Mouse (Mus musculus) layer of hippocampus, adult 2 months (tissue): ENCODE measurements around the gene Tmod4. TPM values are rescaled to one million over a fixed set of nuclear protein-coding genes. Genes with fewer than 3 reads are reported as not detected.
"Not testable (repeated sequence)": the region's sequence is repeated elsewhere in the genome, so short reads cannot be mapped to it uniquely, and the experiment has no call there.

ENCODE experiments used
- DNase-seq, 2 experiments: peaks; one replicate each; pipeline ENCODE4 v3.0.0; 2022; ENCODE audit warnings: low spot score in 2 of 2
- H3K27ac ChIP-seq: fragments of 200-600 bp; 2 replicates; pipeline ENCODE4 v1.8.1; 2022
- H3K4me3 ChIP-seq: fragments of 200-600 bp; 2 replicates; pipeline ENCODE4 v1.8.1; 2022; ENCODE audit warnings: mild to moderate bottlenecking
- CTCF ChIP-seq: fragments of 200-600 bp; conservative IDR thresholded peaks from 2 replicates; pipeline ENCODE4 v1.8.1; 2022; ENCODE audit warnings: antibody characterized with exemption, mild to moderate bottlenecking, moderate library complexity
- total RNA-seq, 2 experiments: library from RNA; stranded (reverse); gene quantifications; 2 replicates each; pipeline ENCODE4 v1.2.3; 2021

Gene Tmod4
- total RNA-seq, 2 experiments from 2014 or later = 0.71 TPM; not detected in 1

DNA sequence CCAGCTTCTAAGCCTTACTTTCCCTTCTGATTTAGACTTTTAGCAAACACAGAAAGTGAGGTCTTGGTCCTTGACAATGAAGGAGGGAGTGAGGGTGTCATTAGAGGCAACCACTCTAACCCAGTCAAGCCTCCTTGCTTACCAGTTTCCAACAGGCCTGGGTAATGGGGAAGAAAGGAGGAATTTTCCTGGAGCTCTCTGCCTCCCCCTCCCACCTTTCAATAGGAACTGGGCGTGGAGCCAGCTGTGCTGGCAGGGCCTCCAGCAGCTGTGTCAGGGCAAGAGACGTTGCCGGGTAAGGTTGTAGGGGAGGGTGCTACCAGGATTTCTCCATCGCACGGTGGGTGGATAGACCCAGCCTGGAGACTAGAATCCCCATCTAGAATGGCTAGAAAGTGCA is 696 bp downstream of the Tmod4 start:
- peak in 1 of 2 experiments; percentile 42 for DNase-seq
- peak overlapping the region; percentile 21; the same call in 1 of the 2 replicates for H3K27ac ChIP-seq
- no peak overlapping the region for H3K4me3 ChIP-seq
- no peak for TF ChIP-seq CTCF

DNA sequence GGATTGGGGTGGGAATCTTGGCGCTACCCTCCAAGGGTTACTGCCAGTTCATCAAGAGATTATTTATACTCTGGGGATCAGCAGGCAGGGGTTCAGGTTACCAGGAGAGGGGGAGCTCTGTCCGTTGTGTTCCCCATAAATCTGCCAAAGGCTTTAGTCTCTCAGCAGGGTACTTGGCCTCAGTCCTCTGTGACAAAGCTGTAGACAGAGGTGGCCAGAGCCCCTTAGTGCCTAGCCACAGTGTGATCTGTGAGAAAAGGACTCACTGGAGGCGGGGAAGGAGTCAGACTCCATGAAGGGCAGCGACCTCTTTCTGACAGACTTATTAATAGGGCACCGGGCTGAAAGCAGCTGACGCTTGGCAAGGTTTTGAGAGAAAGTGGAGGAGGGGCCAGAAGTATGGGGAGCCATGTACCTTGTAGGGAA is 5.0 kb downstream of the Tmod4 start:
- DNase-seq = no peak
- no peak for TF ChIP-seq CTCF
- Histone ChIP-seq H3K4me3 (no peak overlapping the region), H3K27ac (no peak overlapping the region)

- no peak overlapping the region for H3K4me3 ChIP-seq
- no peak for TF ChIP-seq CTCF
- H3K27ac ChIP-seq = no peak overlapping the region
- no peak for DNase-seq
These were observed 5.8 kb downstream of the Tmod4 start for GRCm38 (mm10) chr3:95130081-95130480.

DNA sequence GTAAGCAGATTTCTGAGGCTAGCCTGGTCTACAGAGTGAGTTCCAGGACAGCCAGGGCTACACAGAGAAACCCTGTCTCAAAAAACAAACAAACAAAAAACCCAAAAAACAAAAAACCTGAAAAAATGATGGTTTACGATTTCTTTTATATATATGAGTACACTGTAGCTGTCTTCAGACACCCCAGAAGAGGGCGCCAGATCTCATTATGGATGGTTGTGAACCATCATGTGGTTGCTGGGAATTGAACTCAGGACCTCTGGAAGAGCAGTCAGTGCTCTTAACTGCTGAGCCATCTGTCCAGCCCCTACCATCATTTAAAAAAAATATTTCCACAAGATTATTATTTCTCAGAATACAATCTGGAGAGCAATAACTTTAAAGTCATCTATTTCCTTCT is 8.1 kb downstream of the Tmod4 start:
- not testable (repeated sequence) for DNase-seq, H3K27ac ChIP-seq, H3K4me3 ChIP-seq
- TF ChIP-seq CTCF = peak; percentile 65

DNA sequence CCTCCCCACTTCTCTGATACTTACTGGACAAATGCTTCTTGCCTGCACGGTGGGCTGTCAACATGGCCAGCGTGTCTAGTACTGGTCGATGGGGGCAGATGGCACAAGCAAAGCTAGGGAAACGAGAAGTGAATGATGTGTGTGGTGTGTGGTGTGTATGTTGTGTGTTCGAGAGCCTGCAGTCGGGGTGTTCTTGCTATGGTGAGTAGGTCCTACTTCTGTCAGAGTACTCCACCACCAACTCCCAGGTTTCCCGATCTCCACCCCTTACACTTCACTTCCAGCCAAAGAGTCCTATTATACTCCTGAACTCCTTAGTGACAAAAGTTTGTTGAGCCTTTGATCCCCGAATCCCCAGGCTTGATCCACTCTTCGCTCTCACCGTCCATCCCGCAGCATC is 8.9 kb downstream of the Tmod4 start:
- peak overlapping the region; percentile 63 for H3K4me3 ChIP-seq
- no peak for TF ChIP-seq CTCF
- DNase-seq = no peak
- H3K27ac ChIP-seq = peak overlapping the region; percentile 91

GRCm38 (mm10) chr3:95133680-95134101 is 9.4 kb downstream of the Tmod4 start, which contains the start of the genes Scnm1 and Lysmd1:
Gene Scnm1 (minus strand): TSS chr3:95134011.
Gene Lysmd1 (plus strand): TSS chr3:95134088.
- Histone ChIP-seq H3K27ac (peak within 1 kb of the TSS; percentile 91), H3K4me3 (peak within 1 kb of the TSS; percentile 63)
- DNase-seq = peak; percentile 92 to 96
- peak; percentile 54 for TF ChIP-seq CTCF

GRCm38 (mm10) chr3:95134133-95134532 is 9.9 kb downstream of the Tmod4 start:
- not testable (repeated sequence) for H3K27ac ChIP-seq, DNase-seq
- peak overlapping the region; percentile 63 for H3K4me3 ChIP-seq

GRCm38 (mm10) chr3:95135023-95135422 is 10.7 kb downstream of the Tmod4 start:
- H3K27ac ChIP-seq = peak overlapping the region; percentile 14
- H3K4me3 ChIP-seq = peak overlapping the region; percentile 56
- no peak for TF ChIP-seq CTCF
- DNase-seq = no peak

- TF ChIP-seq CTCF = no peak
- peak overlapping the region; percentile 56 for H3K4me3 ChIP-seq
- no peak for DNase-seq
- H3K27ac ChIP-seq = peak overlapping the region; percentile 14
These were observed 11.3 kb downstream of the Tmod4 start for GRCm38 (mm10) chr3:95135433-95136052.

GRCm38 (mm10) chr3:95136336-95136735 is 12.1 kb downstream of the Tmod4 start:
- H3K4me3 ChIP-seq = no peak overlapping the region
- TF ChIP-seq CTCF = no peak
- no peak for DNase-seq
- H3K27ac ChIP-seq = no peak overlapping the region

GRCm38 (mm10) chr3:95139586-95140288 is 15.5 kb downstream of the Tmod4 start:
- no peak for TF ChIP-seq CTCF
- Histone ChIP-seq H3K27ac (peak overlapping the region; percentile 23; the same call in 1 of the 2 replicates), H3K4me3 (no peak overlapping the region)
- no peak for DNase-seq

DNA sequence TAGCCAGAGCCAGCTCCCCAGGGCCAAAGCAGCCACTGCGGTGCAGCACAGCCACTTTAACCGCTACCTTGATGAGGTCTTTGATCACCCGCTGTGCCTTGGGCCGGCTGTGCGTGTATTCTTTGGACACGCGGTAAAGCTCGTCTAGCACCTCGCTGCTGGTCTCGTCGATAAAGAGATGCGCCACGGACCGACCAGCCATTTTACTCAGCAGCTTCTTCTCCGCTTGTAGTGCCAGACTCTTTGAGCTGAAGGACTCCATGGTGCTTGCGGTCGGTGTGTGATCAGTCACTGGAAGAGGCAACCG is 16.0 kb downstream of the Tmod4 start:
- no peak for DNase-seq
- no peak for TF ChIP-seq CTCF
- H3K4me3 ChIP-seq = no peak overlapping the region
- peak overlapping the region; percentile 23; the same call in 1 of the 2 replicates for H3K27ac ChIP-seq

DNA sequence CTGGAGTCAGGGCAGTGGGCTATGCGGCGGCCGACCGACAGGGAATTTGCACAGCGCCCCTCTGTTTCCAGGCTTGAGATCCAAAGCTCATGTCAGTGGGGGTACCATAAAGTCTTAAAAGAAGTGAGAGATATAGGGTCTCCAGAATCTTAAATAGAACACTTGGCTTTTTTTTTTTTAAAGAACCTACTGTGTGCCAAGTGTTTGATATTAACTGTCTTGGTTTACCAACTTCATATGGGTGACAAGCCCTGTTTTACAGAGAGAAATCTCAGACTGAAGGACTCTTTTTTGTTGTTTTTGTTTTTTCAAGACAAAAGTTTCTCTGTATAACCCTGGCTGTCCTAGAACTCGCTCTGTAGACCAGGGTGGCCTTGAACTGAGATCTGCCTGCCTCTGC is 16.5 kb downstream of the Tmod4 start:
- H3K4me3 ChIP-seq = no peak overlapping the region
- no peak for DNase-seq
- H3K27ac ChIP-seq = no peak overlapping the region
- TF ChIP-seq CTCF = no peak

- no peak for TF ChIP-seq CTCF
- peak overlapping the region; percentile 15 for H3K4me3 ChIP-seq
These were observed 17.2 kb downstream of the Tmod4 start for GRCm38 (mm10) chr3:95141474-95141873.

More at GRCm38 (mm10) chr3:95141474-95141873, 17.2 kb downstream of the Tmod4 start:
- H3K27ac ChIP-seq = no peak overlapping the region; the same call in 1 of the 2 replicates
- DNase-seq = no peak
